Comparison of ENCODE assay signal across 8 mouse cellular contexts in the genomic region with DNA sequence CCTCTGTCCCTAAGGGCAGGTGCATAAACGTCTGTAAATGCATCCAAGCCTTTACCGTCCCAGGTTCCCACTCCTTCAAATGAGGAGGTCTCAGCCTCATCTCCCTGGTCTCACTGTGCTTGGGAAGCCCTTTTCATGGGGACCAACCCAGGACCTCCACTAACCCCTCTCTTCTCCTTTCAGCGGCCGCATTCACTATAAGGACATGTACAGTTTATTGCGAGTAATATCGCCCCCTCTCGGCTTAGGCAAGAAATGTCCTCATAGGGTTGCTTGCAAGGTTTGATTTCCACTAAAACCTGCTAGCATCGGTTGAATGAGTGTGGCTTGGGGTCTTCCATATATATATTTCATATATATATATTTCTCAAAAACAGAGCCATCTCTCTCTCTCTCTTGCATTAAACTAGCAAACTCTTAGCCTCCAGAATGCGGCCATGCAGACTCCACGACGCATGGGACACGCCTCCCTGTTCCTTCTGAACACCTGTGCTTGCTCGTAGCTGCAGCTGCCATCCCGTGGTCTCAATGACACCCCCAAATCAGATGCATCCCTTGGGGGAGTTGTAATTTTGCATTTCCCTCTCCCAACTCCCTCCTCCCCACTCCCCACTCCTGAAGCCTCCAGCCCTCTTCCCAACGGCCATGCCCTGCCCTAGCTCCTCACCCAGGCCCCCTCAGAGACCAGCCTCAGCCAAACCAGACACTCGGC. TPM values are rescaled to one million over a fixed set of nuclear protein-coding genes. Genes with fewer than 3 reads are reported as not detected.
DNase-seq lines count a peak whose midpoint lies in the region; ATAC-seq and TF ChIP-seq lines count a peak whose summit lies in the region.

No protein-coding gene starts in this region.

- no peaks in the 10 kb centered on the region for H3K9me3 ChIP-seq in midbrain, postnatal 0 days (ENCODE audit: low read length)
- no peaks in the 10 kb centered on the region for H3K9me3 ChIP-seq in midbrain, embryonic 16.5 days (replicated peaks; ENCODE audit: control insufficient read depth, low read length, poor library complexity, severe bottlenecking)
- H3K9me3 ChIP-seq in embryonic facial prominence, embryonic 15.5 days (replicated peaks) = no peaks in the 10 kb centered on the region

- H3K36me3 ChIP-seq in midbrain, postnatal 0 days (ENCODE audit: insufficient read depth, low read length) = peaks cover 16% of the 10 kb centered on the region
- H3K36me3 ChIP-seq in midbrain, embryonic 16.5 days (ENCODE audit: control insufficient read depth, insufficient read depth, low read length) = peaks cover 8% of the 10 kb centered on the region; the same call in 1 of the 2 replicates
- H3K36me3 ChIP-seq in embryonic facial prominence, embryonic 15.5 days = no peaks in the 10 kb centered on the region

- H3K4me2 ChIP-seq in midbrain, postnatal 0 days (ENCODE audit: low read depth, low read length, poor library complexity, severe bottlenecking) = no peak overlapping the region
- no peak overlapping the region for H3K4me2 ChIP-seq in midbrain, embryonic 16.5 days (ENCODE audit: low read length)
- 0 out of 2 replicates have a peak overlapping the region, but pooled peaks have one; percentile 28 for H3K4me2 ChIP-seq in embryonic facial prominence, embryonic 15.5 days (replicated peaks)

- no peak for ATAC-seq in midbrain, postnatal 0 days (ENCODE audit: low FRiP score)
- ATAC-seq in midbrain, embryonic 16.5 days = no peak
- no peak for ATAC-seq in embryonic facial prominence, embryonic 15.5 days (ENCODE audit: insufficient number of reproducible peaks, low FRiP score, low TSS enrichment, low read depth)
- peak; percentile 77 for ATAC-seq in megakaryocyte progenitor cell, adult 5-6 weeks (replicated peaks; ENCODE audit: poor library complexity)

- no peak overlapping the region for H3K27ac ChIP-seq in midbrain, postnatal 0 days (ENCODE audit: low read depth, low read length)
- H3K27ac ChIP-seq in midbrain, embryonic 16.5 days (ENCODE audit: low read length) = no peak overlapping the region
- H3K27ac ChIP-seq in embryonic facial prominence, embryonic 15.5 days (replicated peaks) = no peak overlapping the region

- WGBS in midbrain, postnatal 0 days = 35% methylated on average over 16 of the region's 16 CpGs
- 31% methylated on average over 16 of the region's 16 CpGs for WGBS in midbrain, embryonic 16.5 days
- WGBS in embryonic facial prominence, embryonic 15.5 days = 26% methylated on average over 16 of the region's 16 CpGs

- peak; percentile 69 for TF ChIP-seq CTCF in midbrain, postnatal 0 days (IDR thresholded peaks at IDR 0.05)

- peak; percentile 67 to 73 for DNase-seq in cerebellum, postnatal 10 days
- DNase-seq in cerebellum, adult 9-11 months = no peak
- peak; percentile 65 for DNase-seq in midbrain, postnatal 0 days (ENCODE audit: low spot score)
- DNase-seq in ovary, postnatal 14 days (ENCODE audit: low spot score) = no peak
- DNase-seq in heart, adult 9 months (ENCODE audit: low spot score in 2 of 2) = no peak

- no peak overlapping the region for H3K4me3 ChIP-seq in midbrain, postnatal 0 days (ENCODE audit: low read depth, low read length)
- H3K4me3 ChIP-seq in midbrain, embryonic 16.5 days (ENCODE audit: low read depth, low read length) = no peak overlapping the region
- no peak overlapping the region; the same call in 1 of the 2 replicates for H3K4me3 ChIP-seq in embryonic facial prominence, embryonic 15.5 days (replicated peaks)

- no peaks in the 10 kb centered on the region for H3K4me1 ChIP-seq in midbrain, postnatal 0 days (ENCODE audit: insufficient read depth, low read length)
- no peaks in the 10 kb centered on the region for H3K4me1 ChIP-seq in midbrain, embryonic 16.5 days (ENCODE audit: control insufficient read depth, insufficient read depth, low read length)
- H3K4me1 ChIP-seq in embryonic facial prominence, embryonic 15.5 days = peaks cover 23% of the 10 kb centered on the region; the same call in 1 of the 2 replicates

- H3K9ac ChIP-seq in midbrain, postnatal 0 days (replicated peaks; ENCODE audit: low read length, poor library complexity, severe bottlenecking) = peak overlapping the region; percentile 25; the same call in 1 of the 2 replicates
- H3K9ac ChIP-seq in midbrain, embryonic 16.5 days (ENCODE audit: low read depth, low read length) = no peak overlapping the region
- H3K9ac ChIP-seq in embryonic facial prominence, embryonic 15.5 days = no peak overlapping the region

- no peaks in the 10 kb centered on the region for H3K27me3 ChIP-seq in midbrain, postnatal 0 days (ENCODE audit: insufficient read depth, low read length)
- H3K27me3 ChIP-seq in midbrain, embryonic 16.5 days (ENCODE audit: control insufficient read depth, insufficient read depth, low read depth, low read length) = no peaks in the 10 kb centered on the region
- no peaks in the 10 kb centered on the region for H3K27me3 ChIP-seq in embryonic facial prominence, embryonic 15.5 days

RNA-seq across cellular contexts. Expression of a gene that starts 48.0 kb away (rescaled TPM):
- total RNA-seq in midbrain, postnatal 0 days (2014; rRNA removed) = 3.9 and 4.3 TPM in 2 replicates
- polyA plus RNA-seq in midbrain, postnatal 0 days (2015; fragmentation: Nextera tagmentation; extraction: Ambion mirVana) = 12.8 and 14.7 TPM in 2 replicates
- 13.0 and 16.3 TPM in 2 replicates for polyA plus RNA-seq in midbrain, embryonic 16.5 days (2015; fragmentation: Nextera tagmentation; extraction: Ambion mirVana)
- 79.7 and 83.9 TPM in 2 replicates for polyA plus RNA-seq in embryonic facial prominence, embryonic 15.5 days (2015; fragmentation: Nextera tagmentation; extraction: Ambion mirVana)
- total RNA-seq in megakaryocyte progenitor cell, adult 5-6 weeks (2015) = 43.5 and 61.9 TPM in 2 replicates
- 34.4 and 49.8 TPM in 2 replicates for total RNA-seq in megakaryocyte progenitor cell, adult 5-6 weeks (2017)

Comparison
In these comparisons a context has a peak if more than half of its experiments do, and no peak if none do; other contexts are left out.
1. DNase-seq: peak in cerebellum, postnatal 10 days (2 of 2) and midbrain, postnatal 0 days (single experiment); none in cerebellum, adult 9-11 months (single experiment), ovary, postnatal 14 days (single experiment) and heart, adult 9 months (0 of 2).